Mouse (Mus musculus) hindbrain, embryonic 11.5 days (tissue): ENCODE data around the gene Vps39. TPM values are rescaled to one million over a fixed set of nuclear protein-coding genes. Genes with fewer than 3 reads are reported as not detected.

Experiments used
- ATAC-seq: fragments of 200-750 bp; cut with Nextera tagmentation; 2 replicates; pipeline ENCODE4 v1.8.0; 2017; ENCODE audit warnings: mild to moderate bottlenecking, moderate TSS enrichment, moderate library complexity; ENCODE audit not compliant: low FRiP score
- DNase-seq: peaks from one replicate; pipeline ENCODE4 v3.0.0-alpha.2; 2015; ENCODE audit warnings: low spot score
- H3K27ac ChIP-seq: fragments of 300-500 bp; sonication (generic); 2 replicates; pipeline ENCODE4 v1.5.1; 2014; ENCODE audit warnings: mild to moderate bottlenecking, low read depth, low read length
- H3K27me3 ChIP-seq: fragments of 300-500 bp; sonication (generic); 2 replicates; pipeline ENCODE4 v1.6.1; 2014; ENCODE audit warnings: mild to moderate bottlenecking, low read length, moderate library complexity, mixed read lengths; ENCODE audit not compliant: control insufficient read depth, insufficient read depth
- H3K36me3 ChIP-seq: fragments of 300-500 bp; sonication (generic); 2 replicates; pipeline ENCODE4 v1.6.1; 2014; ENCODE audit warnings: mild to moderate bottlenecking, low read length, moderate library complexity, mixed read lengths; ENCODE audit not compliant: control insufficient read depth, insufficient read depth
- H3K4me1 ChIP-seq: fragments of 300-500 bp; sonication (generic); replicated peaks from 2 replicates; pipeline ENCODE4 v1.6.1; 2014; ENCODE audit warnings: low read length, mixed read lengths; ENCODE audit not compliant: control insufficient read depth, insufficient read depth
- H3K4me2 ChIP-seq: fragments of 300-500 bp; sonication (generic); replicated peaks from 2 replicates; pipeline ENCODE4 v1.6.1; 2014; ENCODE audit warnings: mild to moderate bottlenecking, low read depth, low read length
- H3K4me3 ChIP-seq: fragments of 300-500 bp; sonication (generic); 2 replicates; pipeline ENCODE4 v1.5.1; 2014; ENCODE audit warnings: low read depth, low read length
- H3K9ac ChIP-seq: fragments of 300-500 bp; sonication (generic); 2 replicates; pipeline ENCODE4 v1.6.1; 2014; ENCODE audit warnings: low read depth, low read length
- H3K9me3 ChIP-seq: fragments of 300-500 bp; sonication (generic); 2 replicates; pipeline ENCODE4 v1.6.1; 2016; ENCODE audit warnings: low read length; ENCODE audit not compliant: control insufficient read depth
- WGBS: fragments of 180-500 bp; shearing (Covaris S2); extraction: QIAGEN DNeasy Blood & Tissue Kit; methylation state at CpG from one replicate; pipeline ENCODE4 v1.1.7; 2014; 5-methylcytosine and 5-hydroxymethylcytosine counted together
- polyA plus RNA-seq: library from polyadenylated mRNA; unstranded; fragments of >200 nt; fragmentation: Nextera tagmentation; extraction: Ambion mirVana; gene quantifications from 2 replicates; pipeline ENCODE4 v1.2.1, GENCODE M21; 2014

Vps39 gene
- polyA plus RNA-seq = 35.4 and 39.1 TPM in 2 replicates

DNA sequence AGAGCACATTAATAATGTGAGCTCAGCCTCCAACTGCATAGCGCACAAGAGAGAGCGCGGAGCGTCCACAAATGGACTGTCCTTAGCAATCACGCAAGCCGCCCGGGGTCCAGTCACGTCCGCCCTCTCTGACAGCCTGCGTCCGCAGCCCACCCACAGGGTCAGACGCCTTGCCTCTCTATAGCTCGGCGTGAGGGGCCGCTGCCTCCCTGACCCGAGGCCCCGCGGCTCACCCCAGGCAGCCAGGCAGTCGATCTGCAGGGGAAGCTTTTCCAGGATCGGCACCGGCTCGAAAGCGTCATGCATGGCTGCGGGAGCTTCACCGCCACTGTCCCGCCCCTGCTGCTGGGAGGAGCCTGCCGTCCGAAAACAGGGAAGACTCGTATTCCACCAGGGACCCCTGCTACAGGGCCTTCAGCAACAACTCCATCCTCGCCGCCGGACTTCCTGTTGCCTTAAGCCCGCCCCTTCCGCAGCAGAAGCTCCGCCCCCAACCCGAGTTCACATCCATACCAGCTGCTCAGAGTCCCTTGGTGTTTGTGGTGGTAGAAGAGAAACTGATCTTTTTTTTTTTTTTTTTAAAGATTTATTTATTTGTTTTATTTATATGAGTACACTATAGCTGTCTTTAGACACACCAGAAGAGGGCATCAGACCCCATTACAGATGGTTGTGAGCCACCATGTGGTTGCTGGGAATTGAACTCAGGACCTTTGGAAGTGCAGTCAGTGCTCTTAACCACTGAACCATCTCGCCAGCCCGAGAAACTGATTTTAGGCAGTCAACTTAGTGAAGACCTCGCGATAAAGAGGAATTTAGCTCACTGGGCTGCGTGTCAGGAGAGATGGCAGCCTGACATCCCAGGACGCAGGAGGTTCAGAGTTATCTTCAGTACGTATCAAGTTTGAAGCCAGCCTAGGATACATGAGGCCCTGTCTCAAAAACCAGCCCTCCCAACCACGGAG lies at the start of gene Vps39:
Vps39 (minus strand) TSS at position 456 of the 965 bp plus-strand sequence.
- H3K36me3 ChIP-seq = peaks cover 5% of the 10 kb centered on the region; the same call in 1 of the 2 replicates
- no peaks in the 10 kb centered on the region for H3K27me3 ChIP-seq
- peak within 1 kb of the TSS; percentile 50 for H3K4me2 ChIP-seq
- ATAC-seq = peak; percentile 93
- H3K4me3 ChIP-seq = peak within 1 kb of the TSS; percentile 67
- WGBS = 11% methylated on average over 44 of the region's 44 CpGs
- H3K27ac ChIP-seq = peak within 1 kb of the TSS; percentile 32
- H3K9ac ChIP-seq = peak within 1 kb of the TSS; percentile 81
- H3K9me3 ChIP-seq = no peaks in the 10 kb centered on the region
- peak; percentile 93 for DNase-seq
- H3K4me1 ChIP-seq = no peaks in the 10 kb centered on the region

DNA sequence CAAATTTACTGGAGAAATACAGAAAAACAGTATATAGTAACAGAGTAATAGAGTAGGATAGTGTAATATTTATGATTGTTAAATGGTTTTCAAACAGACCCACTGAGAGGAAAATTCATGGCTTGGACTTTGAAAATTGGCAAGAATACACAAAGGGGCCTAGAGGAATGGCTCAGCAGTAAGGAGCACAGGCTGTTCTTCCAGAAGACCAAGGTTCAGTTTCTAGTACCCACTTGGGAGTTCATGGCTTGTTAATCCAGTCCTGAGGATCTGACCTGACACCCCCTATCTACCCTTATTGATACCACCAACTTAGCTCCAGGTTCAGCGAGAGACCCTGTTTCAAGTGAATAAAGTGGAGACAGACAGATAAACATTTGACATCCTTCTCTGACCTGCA lies 45.0 kb upstream of the Vps39 start:
- no peaks in the 10 kb centered on the region for H3K9me3 ChIP-seq
- no peak for ATAC-seq
- no peak for DNase-seq
- H3K36me3 ChIP-seq = peaks cover 3% of the 10 kb centered on the region; the same call in 1 of the 2 replicates
- no peaks in the 10 kb centered on the region for H3K27me3 ChIP-seq
- 92% methylated on average over 1 of the region's 1 CpGs for WGBS
- no peaks in the 10 kb centered on the region for H3K4me1 ChIP-seq
- H3K4me2 ChIP-seq = no peak overlapping the region
- H3K9ac ChIP-seq = no peak overlapping the region
- H3K27ac ChIP-seq = no peak overlapping the region
- no peak overlapping the region for H3K4me3 ChIP-seq

DNA sequence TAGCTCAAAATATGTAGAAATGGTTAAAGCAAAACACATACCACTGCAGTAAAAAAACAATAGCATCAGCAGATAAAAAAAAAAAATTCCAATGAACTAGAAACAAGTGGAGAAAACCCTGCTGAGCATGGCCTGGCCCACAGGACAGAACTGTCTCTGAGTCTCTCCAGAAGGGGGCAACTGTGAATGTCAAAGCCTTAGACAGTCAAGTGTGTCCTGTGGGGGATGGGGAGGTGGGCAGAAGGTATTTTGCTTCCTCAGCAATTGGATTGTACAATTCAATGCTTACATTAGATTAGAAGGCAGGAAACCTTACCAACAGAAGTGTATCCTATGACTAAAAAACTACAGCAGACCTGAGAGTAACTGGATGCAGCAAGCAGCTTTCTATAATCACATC lies 39.5 kb upstream of the Vps39 start:
- H3K36me3 ChIP-seq = peaks cover 5% of the 10 kb centered on the region; the same call in 1 of the 2 replicates
- ATAC-seq (no peak), DNase-seq (no peak)
- H3K27me3 ChIP-seq = no peaks in the 10 kb centered on the region
- H3K27ac ChIP-seq = no peak overlapping the region
- no peak overlapping the region for H3K4me2 ChIP-seq
- H3K9ac ChIP-seq = no peak overlapping the region
- H3K4me3 ChIP-seq = no peak overlapping the region
- H3K4me1 ChIP-seq = no peaks in the 10 kb centered on the region
- H3K9me3 ChIP-seq = no peaks in the 10 kb centered on the region

DNA sequence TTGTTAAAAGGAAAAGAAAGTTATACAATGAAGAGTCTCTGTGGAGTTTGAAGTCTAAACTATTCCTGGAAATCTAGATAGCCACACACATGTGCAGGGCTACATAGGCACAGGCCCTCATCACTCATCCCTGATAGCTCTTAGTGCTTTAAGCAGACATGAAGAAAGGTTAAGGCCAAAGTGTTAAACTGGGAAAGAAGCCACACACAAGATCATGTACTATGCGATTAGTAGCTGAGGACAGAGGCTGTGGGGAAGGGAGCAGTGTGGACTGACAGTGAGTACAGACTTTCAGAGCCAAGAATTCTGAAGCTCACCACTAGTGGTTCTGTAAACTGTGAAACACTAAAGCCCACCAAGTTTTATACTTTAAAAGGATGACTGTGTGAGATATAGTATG lies 38.0 kb upstream of the Vps39 start:
- Histone ChIP-seq H3K36me3 (0 out of 2 replicates have a peak, but pooled peaks cover 3% of the 10 kb centered on the region), H3K4me1 (no peaks in the 10 kb centered on the region), H3K27me3 (no peaks in the 10 kb centered on the region), H3K4me2 (no peak overlapping the region), H3K4me3 (no peak overlapping the region), H3K27ac (no peak overlapping the region), H3K9me3 (no peaks in the 10 kb centered on the region), H3K9ac (no peak overlapping the region)
- ATAC-seq = no peak
- WGBS = 97% methylated on average over 1 of the region's 1 CpGs
- DNase-seq = no peak

DNA sequence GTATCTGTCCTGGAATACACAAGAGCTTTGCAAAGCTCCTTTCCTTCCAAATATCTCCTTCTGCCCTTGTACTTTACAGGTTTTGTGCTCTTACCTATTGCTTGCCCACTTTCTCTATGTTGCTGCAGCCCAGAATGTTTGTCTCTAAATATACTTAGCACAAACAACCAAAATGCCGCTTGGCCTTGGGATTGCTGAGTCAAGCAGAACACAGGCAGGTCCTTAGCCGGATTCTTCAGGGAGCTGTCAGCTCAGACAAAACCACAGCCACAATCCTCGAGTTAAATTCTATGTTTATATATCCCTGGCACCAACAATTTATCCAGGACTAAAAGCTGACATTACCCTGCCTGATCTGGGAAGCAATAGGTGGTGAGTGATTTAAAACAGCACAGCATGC lies 36.4 kb upstream of the Vps39 start:
- H3K27me3 ChIP-seq = no peaks in the 10 kb centered on the region
- ATAC-seq (no peak), DNase-seq (no peak)
- WGBS = 86% methylated on average over 3 of the region's 3 CpGs
- H3K36me3 ChIP-seq = peaks cover 5% of the 10 kb centered on the region; the same call in 1 of the 2 replicates
- no peaks in the 10 kb centered on the region for H3K9me3 ChIP-seq
- no peak overlapping the region for H3K27ac ChIP-seq
- H3K4me3 ChIP-seq = no peak overlapping the region
- no peak overlapping the region for H3K4me2 ChIP-seq
- no peaks in the 10 kb centered on the region for H3K4me1 ChIP-seq
- H3K9ac ChIP-seq = no peak overlapping the region

DNA sequence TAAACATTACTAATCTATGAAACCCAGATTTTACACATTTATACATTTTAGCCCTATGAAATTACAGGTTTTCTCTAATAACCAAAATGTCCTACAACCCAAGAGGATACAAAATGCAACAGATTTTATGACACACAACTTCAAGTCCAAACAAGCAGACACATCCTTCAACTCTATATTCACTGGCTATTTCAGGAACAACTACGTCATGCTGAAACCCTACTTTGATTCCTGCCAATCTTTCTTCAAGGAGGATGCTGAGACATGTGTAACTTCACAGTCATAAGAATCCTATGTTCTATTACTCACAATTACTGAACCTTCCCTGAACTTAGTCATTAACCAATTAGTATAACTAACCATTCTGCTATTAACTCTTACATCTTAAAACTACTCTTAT lies 34.4 kb upstream of the Vps39 start:
- DNase-seq = no peak
- no peak overlapping the region for H3K4me3 ChIP-seq
- H3K36me3 ChIP-seq = peaks cover 5% of the 10 kb centered on the region; the same call in 1 of the 2 replicates

DNA sequence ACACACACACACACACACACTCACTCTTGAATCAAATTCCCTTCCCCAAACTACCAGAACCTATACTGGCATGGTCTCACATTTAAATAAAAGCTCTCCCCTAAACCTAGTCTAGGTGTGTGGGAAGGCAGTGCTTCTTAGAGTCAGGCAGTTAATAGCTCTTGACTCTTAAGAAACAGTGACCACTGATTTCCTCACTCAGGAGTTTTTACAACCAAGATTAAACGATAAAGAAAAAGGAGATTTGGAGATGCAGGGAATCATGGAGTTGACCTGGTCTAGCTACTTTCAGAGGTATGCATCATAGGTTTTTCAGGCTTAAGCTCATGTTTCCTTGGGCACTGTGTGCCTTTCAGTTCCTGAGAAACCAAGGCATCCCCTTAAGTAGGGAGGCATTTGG lies 33.3 kb upstream of the Vps39 start:
- H3K4me1 ChIP-seq = no peaks in the 10 kb centered on the region
- H3K9ac ChIP-seq = no peak overlapping the region
- no peaks in the 10 kb centered on the region for H3K27me3 ChIP-seq
- no peaks in the 10 kb centered on the region for H3K9me3 ChIP-seq
- ATAC-seq = no peak
- peaks cover 5% of the 10 kb centered on the region; the same call in 1 of the 2 replicates for H3K36me3 ChIP-seq
- no peak overlapping the region for H3K4me2 ChIP-seq
- H3K27ac ChIP-seq = no peak overlapping the region
- WGBS = 90% methylated on average over 1 of the region's 1 CpGs
- no peak for DNase-seq
- H3K4me3 ChIP-seq = no peak overlapping the region

More for the DNA sequence above, 34.4 kb upstream of the Vps39 start:
- 92% methylated on average over 1 of the region's 1 CpGs for WGBS
- no peak for ATAC-seq
- no peaks in the 10 kb centered on the region for H3K27me3 ChIP-seq
- no peak overlapping the region for H3K27ac ChIP-seq
- no peak overlapping the region for H3K9ac ChIP-seq
- H3K9me3 ChIP-seq = no peaks in the 10 kb centered on the region
- H3K4me1 ChIP-seq = no peaks in the 10 kb centered on the region
- no peak overlapping the region for H3K4me2 ChIP-seq

DNA sequence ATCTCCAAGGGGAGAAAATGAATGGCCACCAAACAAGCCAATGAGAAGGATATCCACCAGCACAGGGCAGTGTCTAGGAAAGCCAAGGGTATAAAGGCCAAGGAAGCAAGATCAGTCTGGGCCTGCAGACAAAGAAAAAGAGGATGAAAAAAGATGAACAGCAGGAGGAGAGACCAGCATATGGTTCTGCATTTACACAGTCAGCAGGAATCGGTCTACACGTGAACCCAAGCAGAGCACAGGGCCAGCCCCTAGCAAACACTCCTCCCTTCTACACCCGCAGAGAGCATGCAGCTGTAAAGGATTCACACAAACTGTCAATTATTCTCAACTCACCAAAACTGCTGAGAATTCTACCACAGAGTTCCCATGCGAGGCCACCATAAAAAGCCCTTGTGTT lies 20.9 kb upstream of the Vps39 start:
- no peaks in the 10 kb centered on the region for H3K27me3 ChIP-seq
- no peaks in the 10 kb centered on the region for H3K9me3 ChIP-seq
- no peak overlapping the region for H3K4me2 ChIP-seq
- no peak overlapping the region for H3K27ac ChIP-seq
- 72% methylated on average over 4 of the region's 4 CpGs for WGBS
- H3K36me3 ChIP-seq = peaks cover 8% of the 10 kb centered on the region; the same call in 1 of the 2 replicates
- no peak for DNase-seq
- no peak for ATAC-seq
- H3K9ac ChIP-seq = no peak overlapping the region
- no peak overlapping the region for H3K4me3 ChIP-seq
- H3K4me1 ChIP-seq = no peaks in the 10 kb centered on the region
